Mouse (Mus musculus): ENCODE results near the gene Crygb.

DNA sequence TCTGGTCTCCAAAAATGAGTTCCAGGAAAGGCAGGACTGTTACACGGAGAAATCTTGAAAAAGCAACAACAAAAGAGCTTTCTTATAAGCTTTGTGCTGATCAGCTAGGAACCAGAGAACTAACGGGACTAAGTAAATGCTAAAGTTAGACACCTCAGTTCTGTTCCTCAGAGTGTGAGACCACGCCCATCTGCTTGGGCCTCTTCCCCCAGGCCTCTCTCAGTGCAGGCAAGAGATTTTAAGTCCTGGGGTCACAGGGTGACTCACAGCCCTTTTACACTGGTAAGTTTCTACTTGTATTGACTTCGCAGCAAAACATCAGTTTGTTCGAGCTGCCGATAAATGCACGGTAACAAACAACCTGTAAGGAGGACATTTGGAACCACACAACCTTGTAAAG lies 30.4 kb downstream of the Crygb start:
- TF ChIP-seq CTCF (IDR thresholded peaks at IDR 0.05; ENCODE audit: borderline replicate concordance, extremely low read depth, insufficient read depth, insufficient read length) (no peak), POLR2A (IDR thresholded peaks at IDR 0.05; ENCODE audit: borderline replicate concordance, extremely low read depth, insufficient read depth, insufficient read length, poor library complexity, severe bottlenecking) (no peak)

All from brain, embryonic 14.5 days (tissue).